Mouse (Mus musculus) brain, embryonic 14.5 days (tissue): ENCODE results near the gene Esrp2.

Experiments
- CTCF ChIP-seq: fragments of 200-500 bp; IDR thresholded peaks from 2 replicates; pipeline ENCODE4 v1.5.1; 2012; ENCODE audit warnings: inconsistent platforms, mild to moderate bottlenecking, moderate library complexity, borderline replicate concordance; ENCODE audit not compliant: insufficient read depth, insufficient read length; ENCODE audit errors: extremely low read depth
- POLR2A ChIP-seq: fragments of 200-500 bp; IDR thresholded peaks from 2 replicates; pipeline ENCODE4 v1.6.1; 2012; ENCODE audit warnings: mild to moderate bottlenecking, inconsistent platforms, borderline replicate concordance; ENCODE audit not compliant: poor library complexity, insufficient read depth, insufficient read length, severe bottlenecking; ENCODE audit errors: extremely low read depth

DNA sequence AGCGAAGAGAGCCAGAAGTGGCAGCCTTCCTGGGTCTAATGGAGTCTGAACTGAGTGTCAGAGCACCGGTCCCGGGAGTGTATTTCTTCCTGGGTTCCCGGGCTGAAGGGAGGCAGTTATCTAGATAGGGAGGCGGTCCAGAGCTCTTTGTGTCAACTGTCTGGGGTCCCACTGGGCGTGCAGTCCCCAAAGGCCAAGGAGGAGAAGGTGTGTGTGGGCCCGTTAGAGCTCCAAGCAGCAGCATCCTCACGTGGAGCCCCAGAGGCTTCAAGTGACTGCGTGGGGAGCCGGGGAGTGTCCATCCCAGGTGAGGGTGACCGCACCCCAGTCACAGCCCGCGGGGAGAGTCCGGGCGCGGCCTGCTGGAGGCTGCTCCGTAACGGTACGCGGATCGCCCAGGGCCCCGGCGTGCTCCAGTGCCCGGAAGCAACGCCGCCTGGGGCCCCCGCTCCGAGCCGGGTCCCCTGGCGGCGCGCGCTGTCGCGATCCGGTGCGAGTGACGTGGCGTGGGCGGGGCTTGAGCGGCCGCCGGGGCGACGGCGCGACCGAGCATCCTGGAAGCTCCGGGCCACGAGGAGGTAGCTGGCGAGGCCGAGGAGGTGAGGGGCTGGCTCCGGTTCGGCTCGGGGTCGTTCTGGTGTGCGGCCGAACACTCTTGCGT is 31.7 kb upstream of the Esrp2 start, which contains the start of gene Slc7a6:
- TF ChIP-seq CTCF (no peak), POLR2A (peak; percentile 95)
